Mouse (Mus musculus) kidney, postnatal 36 days (tissue): ENCODE data around the gene Zfp326.

Experiments
- DNase-seq, 2 experiments: peaks; one replicate each; pipeline ENCODE4 v3.0.0; 2021 to 2022; ENCODE audit warnings: mixed read lengths in 2 of 2

Zfp326 gene

DNA sequence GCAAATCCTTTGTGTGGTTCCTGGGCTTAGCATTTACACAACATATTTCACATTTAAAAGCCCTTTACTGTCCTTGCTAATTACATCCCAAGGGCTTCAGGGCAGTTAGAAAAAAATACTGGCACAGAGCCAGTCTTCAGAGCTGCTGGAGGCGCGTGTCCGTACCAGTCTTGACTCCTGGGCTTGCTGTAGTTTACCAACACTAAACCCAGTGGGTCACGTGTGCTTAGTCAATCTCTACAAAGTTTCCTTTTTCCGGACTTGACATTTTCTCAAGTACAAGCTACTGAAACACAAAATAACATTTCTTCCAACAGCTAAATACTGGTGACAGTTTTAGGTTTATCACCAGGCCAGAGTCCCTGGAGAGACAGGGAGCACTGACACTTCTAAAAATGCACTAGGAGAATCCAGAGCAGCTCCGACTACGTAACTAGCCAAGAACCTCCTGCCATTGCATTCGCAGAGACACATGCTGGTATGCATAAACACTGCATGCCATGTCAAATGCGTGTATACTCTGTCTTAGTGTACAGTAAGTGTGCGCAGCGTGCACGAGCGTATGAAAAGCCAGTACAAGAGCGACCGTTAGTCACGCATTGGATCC, 8.4 kb upstream of the Zfp326 start:
- DNase-seq: peak; percentile 70 to 81

GRCm38 (mm10) chr5:105868593-105868992, 7.8 kb upstream of the Zfp326 start:
- peak; percentile 80 to 92 for DNase-seq

- no peak for DNase-seq
Observed at GRCm38 (mm10) chr5:105869739-105870138, 6.6 kb upstream of the Zfp326 start.

DNA sequence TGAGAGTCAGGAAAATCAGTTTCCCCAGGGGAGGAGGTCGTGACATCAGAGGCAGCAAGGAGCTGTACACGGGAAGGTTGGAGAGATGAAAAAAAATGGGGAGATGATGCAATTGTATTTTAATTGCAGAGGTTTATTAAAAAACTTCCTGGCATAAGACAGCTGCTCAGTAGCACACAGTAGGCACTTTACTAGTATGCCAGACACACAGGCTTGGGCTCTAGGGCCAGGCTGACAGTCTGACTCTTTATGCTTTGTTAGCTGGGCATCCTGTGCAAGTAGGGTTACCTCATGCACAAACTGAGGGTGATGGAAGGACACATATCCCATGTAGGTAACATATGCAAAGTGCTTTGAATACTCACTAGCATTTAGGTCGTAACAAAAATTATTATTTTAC, 5.2 kb upstream of the Zfp326 start:
- no peak for DNase-seq

- DNase-seq: no peak
Observed at GRCm38 (mm10) chr5:105872176-105872575, 4.2 kb upstream of the Zfp326 start.

DNA sequence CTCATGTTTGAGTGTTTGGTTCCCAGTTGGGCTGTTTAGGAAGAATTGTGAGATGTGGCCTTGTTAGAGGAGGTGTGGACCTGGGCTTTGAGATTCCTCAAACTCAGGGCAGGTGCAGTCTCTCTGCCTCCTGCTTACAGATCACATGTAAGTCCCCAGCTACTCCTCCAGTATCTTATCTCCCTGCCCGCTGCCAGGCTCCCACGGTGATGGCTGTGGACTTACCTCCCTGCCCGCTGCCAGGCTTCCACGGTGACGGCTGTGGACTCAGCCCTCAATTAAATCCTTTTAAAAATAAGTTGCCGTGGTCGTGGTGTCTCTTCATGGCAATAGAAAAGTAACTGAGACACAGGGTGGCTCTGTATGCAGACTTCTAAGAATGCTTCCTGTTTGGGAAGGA, 3.4 kb upstream of the Zfp326 start:
- DNase-seq: no peak

DNA sequence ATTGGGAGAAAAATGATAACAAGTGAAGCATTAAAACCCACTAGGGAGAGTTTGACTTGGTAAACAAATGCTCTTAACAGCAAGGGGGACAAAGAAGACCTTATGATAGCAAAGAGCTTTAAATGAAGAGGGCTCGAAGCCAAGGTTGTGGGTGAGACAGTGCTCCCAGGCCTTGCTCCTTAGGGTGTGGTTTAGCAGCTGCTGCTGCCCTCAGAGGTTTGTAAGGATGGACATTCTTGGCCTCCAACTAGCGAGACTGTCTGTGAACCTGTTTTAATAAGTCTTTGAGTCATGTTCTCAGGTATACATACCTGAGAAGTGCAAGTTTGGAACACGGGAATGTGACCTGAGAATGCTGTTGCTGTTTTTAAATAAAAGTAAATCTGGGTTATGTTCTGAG, 2.6 kb upstream of the Zfp326 start:
- DNase-seq: no peak

DNA sequence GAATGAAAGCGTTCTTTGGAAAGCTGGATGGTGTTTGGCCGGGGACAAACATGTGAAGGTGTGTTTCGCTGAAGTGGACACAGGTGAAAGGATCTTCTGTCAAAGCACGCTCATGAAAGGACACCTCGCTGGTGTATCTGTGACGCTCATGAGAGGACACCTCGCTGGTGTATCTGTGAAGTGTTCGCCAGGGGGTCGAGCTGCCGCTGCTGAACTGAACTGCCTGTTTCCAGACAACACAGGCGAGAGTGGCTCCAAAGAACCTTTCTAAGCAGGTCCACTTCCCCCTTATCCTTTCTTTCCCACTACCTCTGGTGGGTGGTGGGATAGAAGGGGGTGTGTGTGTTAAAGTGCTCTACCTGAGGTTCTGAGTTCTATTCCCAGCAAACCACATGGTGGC, 1.9 kb upstream of the Zfp326 start:
- no peak for DNase-seq

GRCm38 (mm10) chr5:105876925-105877774, 785 bp downstream of the Zfp326 start:
- DNase-seq: no peak

DNA sequence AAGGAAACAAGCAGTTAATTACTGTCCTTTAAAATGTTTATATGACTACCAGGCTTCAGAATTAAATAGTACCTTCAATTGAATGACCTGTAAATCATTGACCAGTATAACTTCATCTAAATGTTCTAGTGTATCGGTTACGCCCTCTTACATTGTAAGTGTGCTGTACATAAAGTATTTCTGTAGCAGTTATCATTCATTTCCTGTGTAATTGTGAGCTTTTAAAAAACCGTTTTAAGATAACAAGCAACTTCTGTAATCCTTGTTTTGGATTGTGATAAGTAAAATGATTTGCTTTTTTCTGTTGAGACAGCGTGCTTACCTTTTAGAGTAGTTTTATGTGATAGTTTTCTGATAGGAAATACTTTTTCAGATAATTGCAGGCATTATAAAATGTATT, 11.0 kb downstream of the Zfp326 start:
- DNase-seq: no peak

DNA sequence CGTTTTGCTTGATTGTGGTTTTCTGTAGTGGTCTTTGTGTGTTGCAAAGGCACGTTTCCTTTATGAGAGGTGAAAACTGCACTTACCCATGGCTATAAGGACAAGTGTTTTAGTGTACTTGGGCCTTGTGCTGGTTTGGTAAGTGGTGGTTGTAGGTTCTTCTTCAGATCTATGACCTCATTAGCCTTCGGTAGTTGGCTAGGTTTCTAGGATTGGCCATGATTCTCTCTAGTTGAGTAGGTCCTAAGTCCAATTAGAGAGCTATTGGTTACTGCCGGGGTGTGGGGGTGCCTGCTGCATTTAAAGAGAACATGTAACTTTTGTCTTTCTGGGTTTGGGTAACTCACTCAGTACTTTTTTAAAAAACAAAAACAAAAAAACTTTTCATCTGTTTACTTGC, 21.8 kb downstream of the Zfp326 start:
- peak; percentile 33 to 51 for DNase-seq

- no peak for DNase-seq
Observed at GRCm38 (mm10) chr5:105909209-105909608, 32.8 kb downstream of the Zfp326 start.

GRCm38 (mm10) chr5:105909671-105910070, 33.3 kb downstream of the Zfp326 start:
- no peak for DNase-seq

DNA sequence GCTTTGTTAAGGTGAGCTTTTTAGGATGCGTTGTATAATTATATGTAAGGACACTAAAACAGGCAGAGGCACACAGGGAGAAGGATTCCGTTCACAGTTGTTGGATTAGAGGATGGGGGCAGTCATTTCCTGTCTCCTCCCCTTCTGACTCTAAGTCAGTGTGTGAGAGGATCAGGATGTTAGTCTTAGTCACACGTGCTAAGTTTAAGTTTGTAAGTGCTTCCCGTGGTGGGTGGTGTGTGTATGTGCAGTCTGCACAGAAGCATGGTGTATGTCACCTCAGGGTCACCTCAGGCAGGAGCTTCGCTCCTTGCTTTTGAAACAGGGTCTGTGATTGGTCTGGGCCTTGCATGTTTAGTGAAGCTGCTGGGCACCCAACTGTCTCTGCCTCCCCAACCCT, 35.1 kb downstream of the Zfp326 start:
- no peak for DNase-seq

GRCm38 (mm10) chr5:105917398-105917797, 41.0 kb downstream of the Zfp326 start:
- no peak for DNase-seq

DNA sequence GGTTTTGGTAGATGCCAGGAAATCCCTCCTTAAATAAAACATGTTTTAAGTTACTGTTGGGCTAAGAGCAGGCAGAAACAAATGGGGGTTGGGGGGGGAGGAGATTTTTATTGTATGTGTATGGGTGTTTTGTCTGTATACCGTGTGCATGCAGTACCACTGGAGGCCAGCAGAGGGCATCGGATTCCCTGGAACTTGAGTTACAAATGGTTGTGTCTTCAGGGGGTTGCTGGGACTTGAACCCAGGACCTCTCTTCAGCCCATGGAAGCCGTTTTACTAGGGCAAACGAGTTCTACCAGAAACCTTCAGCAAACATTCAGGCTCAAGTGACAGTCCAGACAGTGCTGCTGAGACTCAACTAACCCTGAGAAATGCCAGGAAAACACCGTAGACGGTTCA, 41.9 kb downstream of the Zfp326 start:
- DNase-seq: peak in 1 of 2 experiments; percentile 38

DNA sequence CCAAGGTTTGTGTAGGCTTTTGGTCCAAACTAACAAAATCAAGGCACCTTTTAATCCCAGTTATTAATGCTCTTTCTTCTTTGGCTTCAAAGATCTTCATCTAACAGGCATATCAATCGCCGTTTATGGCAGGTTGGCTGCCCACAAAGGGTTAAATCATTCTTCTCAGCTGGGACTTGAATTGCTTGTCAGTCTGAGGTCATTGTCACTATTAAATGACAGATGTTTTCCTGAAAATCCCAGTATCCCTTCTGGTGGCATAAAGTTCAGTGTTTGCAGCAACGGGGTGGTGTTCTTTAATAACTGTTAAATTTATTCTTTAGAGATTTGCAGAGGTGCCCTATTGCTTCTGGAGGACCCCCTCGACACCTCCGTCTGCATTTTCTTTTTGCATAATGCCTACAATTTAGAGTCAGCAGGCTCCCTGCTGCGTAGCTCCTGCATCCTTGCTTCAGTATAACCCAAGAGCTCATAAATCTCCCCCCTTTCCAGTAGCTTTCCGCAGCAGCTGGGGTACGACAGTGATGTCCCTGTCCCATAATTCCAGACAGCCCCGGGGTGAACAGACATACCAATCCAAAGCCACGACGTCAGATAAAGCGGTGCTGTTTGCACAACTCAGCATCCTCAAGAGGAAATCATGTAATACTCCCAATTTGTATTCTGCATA, 46.6 kb downstream of the Zfp326 start:
- no peak for DNase-seq

- no peak for DNase-seq
Observed at GRCm38 (mm10) chr5:105924347-105924746, 48.0 kb downstream of the Zfp326 start.

- peak in 1 of 2 experiments; percentile 34 for DNase-seq
Observed at GRCm38 (mm10) chr5:105925568-105926255, 49.3 kb downstream of the Zfp326 start.

- peak in 1 of 2 experiments; percentile 23 for DNase-seq
Observed at GRCm38 (mm10) chr5:105930282-105930681, 53.9 kb downstream of the Zfp326 start.

DNA sequence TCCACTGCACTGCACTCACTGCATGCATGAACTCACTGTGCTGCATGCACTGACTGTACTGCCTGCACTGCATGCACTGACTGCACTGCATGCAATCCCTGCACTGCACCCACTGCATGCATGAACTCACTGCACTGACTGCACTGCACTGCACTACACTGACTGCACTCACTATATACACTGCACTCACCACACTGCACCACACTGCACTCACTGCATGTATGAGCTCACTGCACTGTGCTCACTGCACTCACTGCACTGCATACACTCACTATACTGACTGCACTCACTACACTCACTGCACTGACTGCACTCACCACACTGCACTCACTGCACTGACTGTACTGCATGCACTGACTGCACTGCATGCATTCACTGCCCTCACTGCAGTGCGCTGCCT, 56.0 kb downstream of the Zfp326 start:
- DNase-seq: no peak

DNA sequence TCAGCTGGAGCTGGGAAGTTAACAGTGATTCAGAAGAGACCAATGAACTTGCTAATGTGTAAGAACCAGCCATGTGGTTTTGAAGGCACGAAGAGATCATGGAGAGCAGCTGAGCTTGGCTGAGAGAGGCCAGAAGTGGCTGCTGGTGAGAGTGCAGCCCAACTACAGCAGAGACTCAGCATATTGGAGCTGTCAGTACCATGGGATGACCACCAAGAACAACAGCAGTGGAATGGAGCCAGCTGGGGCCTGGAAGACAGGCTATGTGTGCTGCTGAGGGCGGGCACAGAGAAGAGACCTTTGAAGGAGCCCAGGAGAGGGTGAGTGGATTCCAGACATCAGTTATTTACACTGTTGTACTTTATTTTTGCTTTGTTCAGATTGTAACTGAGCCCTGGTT, 65.6 kb downstream of the Zfp326 start:
- DNase-seq: no peak
